Mouse (Mus musculus) liver, embryonic 11.5 days (tissue): ENCODE results near the gene Slc22a27. TPM values are rescaled to one million over a fixed set of nuclear protein-coding genes. Genes with fewer than 3 reads are reported as not detected.
"Not testable (repeated sequence)": the region's sequence is repeated elsewhere in the genome, so short reads cannot be mapped to it uniquely, and the experiment has no call there.

Source experiments
- ATAC-seq: fragments of 200-750 bp; cut with Nextera tagmentation; replicated peaks from 2 replicates; pipeline ENCODE4 v1.8.0; 2017; ENCODE audit warnings: moderate number of reproducible peaks, mild to moderate bottlenecking, moderate TSS enrichment, moderate library complexity; ENCODE audit not compliant: low FRiP score
- DNase-seq: peaks from one replicate; pipeline ENCODE4 v3.0.0-alpha.2; 2017; ENCODE audit warnings: low spot score
- H3K27ac ChIP-seq: fragments of 300-500 bp; sonication (generic); 2 replicates; pipeline ENCODE4 v1.5.1; 2014; ENCODE audit warnings: mild to moderate bottlenecking, low read depth, low read length, control low read depth
- H3K27me3 ChIP-seq: fragments of 300-500 bp; sonication (generic); replicated peaks from 2 replicates; pipeline ENCODE4 v1.6.1; 2014; ENCODE audit warnings: low read length, mixed read lengths; ENCODE audit not compliant: control insufficient read depth, insufficient read depth
- H3K36me3 ChIP-seq: fragments of 300-500 bp; sonication (generic); 2 replicates; pipeline ENCODE4 v1.6.1; 2014; ENCODE audit warnings: mild to moderate bottlenecking, low read length, moderate library complexity, mixed read lengths; ENCODE audit not compliant: control insufficient read depth, insufficient read depth
- H3K4me1 ChIP-seq: fragments of 300-500 bp; sonication (generic); replicated peaks from 2 replicates; pipeline ENCODE4 v1.6.1; 2014; ENCODE audit warnings: low read length, mixed read lengths; ENCODE audit not compliant: control insufficient read depth, insufficient read depth
- H3K4me2 ChIP-seq: fragments of 300-500 bp; sonication (generic); 2 replicates; pipeline ENCODE4 v1.6.1; 2014; ENCODE audit warnings: mild to moderate bottlenecking, control low read depth, moderate library complexity
- H3K4me3 ChIP-seq: fragments of 300-500 bp; sonication (generic); 2 replicates; pipeline ENCODE4 v1.5.1; 2014; ENCODE audit warnings: low read depth, low read length, control low read depth
- H3K9ac ChIP-seq: fragments of 300-500 bp; sonication (generic); 2 replicates; pipeline ENCODE4 v1.6.1; 2014; ENCODE audit warnings: low read depth, low read length, control low read depth
- H3K9me3 ChIP-seq: fragments of 300-500 bp; sonication (generic); 2 replicates; pipeline ENCODE4 v1.6.1; 2016; ENCODE audit warnings: low read length, inconsistent platforms, mixed read lengths; ENCODE audit not compliant: control insufficient read depth
- WGBS: fragments of 180-500 bp; shearing (Covaris S2); extraction: QIAGEN DNeasy Blood & Tissue Kit; methylation state at CpG from one replicate; pipeline ENCODE4 v1.1.7; 2014; 5-methylcytosine and 5-hydroxymethylcytosine counted together
- polyA plus RNA-seq: library from polyadenylated mRNA; unstranded; fragments of >200 nt; fragmentation: Nextera tagmentation; extraction: Ambion mirVana; gene quantifications from 2 replicates; pipeline ENCODE4 v1.2.1, GENCODE M21; 2014

The Slc22a27 gene
- polyA plus RNA-seq, result not detected in 2 replicates

GRCm38 (mm10) chr19:7965927-7966326 lies at the start of gene Slc22a27:
TSS of gene Slc22a27 (minus strand) at chr19:7966027.
- H3K27me3 ChIP-seq, H3K27ac ChIP-seq, DNase-seq, H3K36me3 ChIP-seq, H3K9ac ChIP-seq, H3K4me3 ChIP-seq, H3K9me3 ChIP-seq, H3K4me1 ChIP-seq, ATAC-seq, H3K4me2 ChIP-seq: not testable (repeated sequence)
- 64% methylated on average over 5 of the region's 5 CpGs for WGBS

- H3K27me3 ChIP-seq, H3K36me3 ChIP-seq, H3K4me1 ChIP-seq, H3K9ac ChIP-seq, DNase-seq, H3K4me2 ChIP-seq, H3K9me3 ChIP-seq, H3K27ac ChIP-seq, H3K4me3 ChIP-seq, ATAC-seq: not testable (repeated sequence)
- WGBS, result 84% methylated on average over 9 of the region's 9 CpGs
Observed at GRCm38 (mm10) chr19:8011596-8011995, 45.8 kb upstream of the Slc22a27 start.

GRCm38 (mm10) chr19:8009086-8009485 lies 43.3 kb upstream of the Slc22a27 start:
- WGBS, result 80% methylated on average over 6 of the region's 6 CpGs
- ATAC-seq, H3K4me1 ChIP-seq: not testable (repeated sequence)

GRCm38 (mm10) chr19:7968703-7969102 lies 2.9 kb upstream of the Slc22a27 start:
- ATAC-seq, result no peak
- Histone ChIP-seq H3K4me1 (no peaks in the 10 kb centered on the region), H3K9ac (no peak overlapping the region), H3K36me3 (no peaks in the 10 kb centered on the region), H3K27me3 (no peaks in the 10 kb centered on the region), H3K4me3 (no peak overlapping the region), H3K27ac (no peak overlapping the region), H3K4me2 (no peak overlapping the region), H3K9me3 (no peaks in the 10 kb centered on the region)
- 62% methylated on average over 2 of the region's 2 CpGs for WGBS
- no peak for DNase-seq

More at GRCm38 (mm10) chr19:8009086-8009485, 43.3 kb upstream of the Slc22a27 start:
- DNase-seq, H3K4me3 ChIP-seq, H3K36me3 ChIP-seq, H3K27me3 ChIP-seq, H3K4me2 ChIP-seq, H3K9ac ChIP-seq, H3K9me3 ChIP-seq, H3K27ac ChIP-seq: not testable (repeated sequence)

- not testable (repeated sequence) for ATAC-seq, H3K27me3 ChIP-seq
- WGBS, result 29% methylated on average over 1 of the region's 1 CpGs
Observed at GRCm38 (mm10) chr19:7966550-7966949, 723 bp upstream of the Slc22a27 start.

GRCm38 (mm10) chr19:7939391-7939790 lies 26.4 kb downstream of the Slc22a27 start:
- H3K4me2 ChIP-seq, H3K9me3 ChIP-seq, H3K27ac ChIP-seq, ATAC-seq, H3K36me3 ChIP-seq, H3K4me3 ChIP-seq, H3K9ac ChIP-seq, DNase-seq, H3K4me1 ChIP-seq, H3K27me3 ChIP-seq: not testable (repeated sequence)
- WGBS, result 85% methylated on average over 18 of the region's 18 CpGs

More at GRCm38 (mm10) chr19:7966550-7966949, 723 bp upstream of the Slc22a27 start:
- H3K9me3 ChIP-seq, H3K4me1 ChIP-seq, H3K27ac ChIP-seq, H3K9ac ChIP-seq, H3K4me2 ChIP-seq, H3K4me3 ChIP-seq, H3K36me3 ChIP-seq, DNase-seq: not testable (repeated sequence)

- Histone ChIP-seq H3K4me2 (no peak overlapping the region), H3K27me3 (no peaks in the 10 kb centered on the region), H3K36me3 (no peaks in the 10 kb centered on the region), H3K4me1 (no peaks in the 10 kb centered on the region), H3K9ac (no peak overlapping the region), H3K4me3 (no peak overlapping the region), H3K27ac (no peak overlapping the region), H3K9me3 (peaks cover 3% of the 10 kb centered on the region)
- DNase-seq (no peak), ATAC-seq (no peak)
- WGBS, result 75% methylated on average over 1 of the region's 1 CpGs
Observed at GRCm38 (mm10) chr19:7876626-7877025, 89.2 kb downstream of the Slc22a27 start.

GRCm38 (mm10) chr19:7829851-7830250 lies 136.0 kb downstream of the Slc22a27 start:
- Histone ChIP-seq H3K27ac (no peak overlapping the region), H3K4me2 (no peak overlapping the region), H3K4me3 (no peak overlapping the region), H3K9me3 (no peaks in the 10 kb centered on the region), H3K27me3 (no peaks in the 10 kb centered on the region), H3K36me3 (no peaks in the 10 kb centered on the region), H3K4me1 (no peaks in the 10 kb centered on the region), H3K9ac (no peak overlapping the region)
- no peak for ATAC-seq
- 65% methylated on average over 2 of the region's 2 CpGs for WGBS
- DNase-seq, result no peak
